In genomic region chr7:44685531-44686402, GRCm38 (mm10) we compare ENCODE assay signal across 12 mouse cellular contexts. TPM values are rescaled to one million over a fixed set of nuclear protein-coding genes. Genes with fewer than 3 reads are reported as not detected.
A peak's percentile ranks its signal among the peaks of the same experiment; 100 is the strongest.
DNase-seq lines count a peak whose midpoint lies in the region; ATAC-seq lines count a peak whose summit lies in the region.
"Had no signal": no experiment of that assay in that cellular context is flagged by ENCODE, and none has a peak within 500 bp of the region (broad histone marks: within the 10 kb centered on the region; RNA-seq: fewer than 3 reads in every experiment).

No protein-coding gene starts in this region.

- no peak overlapping the region for H3K4me2 ChIP-seq in forebrain, embryonic 16.5 days (ENCODE audit: low read length)
- H3K4me2 ChIP-seq: neural tube, embryonic 12.5 days had no signal

- H3K4me1 ChIP-seq in forebrain, embryonic 16.5 days (replicated peaks; ENCODE audit: control insufficient read depth, insufficient read depth, low read length) = no peaks in the 10 kb centered on the region; the same call in 1 of the 2 replicates
- H3K4me1 ChIP-seq: neural tube, embryonic 12.5 days had no signal

- H3K27ac ChIP-seq in forebrain, embryonic 16.5 days (ENCODE audit: low read length) = no peak overlapping the region
- H3K27ac ChIP-seq: neural tube, embryonic 12.5 days had no signal

- ATAC-seq in forebrain, embryonic 16.5 days = peak; percentile 74

- 39% methylated on average over 16 of the region's 17 CpGs for WGBS in forebrain, embryonic 16.5 days

- intact Hi-C loops in left cerebral cortex, postnatal 4 days (cut with DNase I) = no loop called here

- no peaks in the 10 kb centered on the region for H3K36me3 ChIP-seq in forebrain, embryonic 16.5 days (ENCODE audit: control insufficient read depth, insufficient read depth)
- H3K36me3 ChIP-seq: neural tube, embryonic 12.5 days had no signal

- no peaks in the 10 kb centered on the region for H3K27me3 ChIP-seq in forebrain, embryonic 16.5 days (replicated peaks; ENCODE audit: control insufficient read depth, insufficient read depth, low read length)
- H3K27me3 ChIP-seq: neural tube, embryonic 12.5 days had no signal

- H3K4me3 ChIP-seq in forebrain, embryonic 16.5 days (replicated peaks; ENCODE audit: low read length) = no peak overlapping the region
- H3K4me3 ChIP-seq: neural tube, embryonic 12.5 days had no signal

- peak; percentile 67 for DNase-seq in left cerebral cortex, postnatal 4 days
- no peak for DNase-seq in left cerebral cortex, adult 9 months (ENCODE audit: low spot score in 2 of 2)
- DNase-seq in lung, adult 18-20 months = peak; percentile 87 to 91
- peak; percentile 54 for DNase-seq in ovary, postnatal 36 days (ENCODE audit: low spot score)
- DNase-seq in spleen, postnatal 14 days (ENCODE audit: low spot score in 2 of 2) = no peak
- no peak for DNase-seq in thymus, postnatal 25 days
- DNase-seq: cerebellum, adult 11-12 months; kidney, postnatal 36 days had no signal

- H3K9ac ChIP-seq in forebrain, embryonic 16.5 days (replicated peaks; ENCODE audit: low read depth, low read length) = no peak overlapping the region; the same call in 1 of the 2 replicates
- H3K9ac ChIP-seq: neural tube, embryonic 12.5 days had no signal

- no peaks in the 10 kb centered on the region for H3K9me3 ChIP-seq in forebrain, embryonic 16.5 days (ENCODE audit: control insufficient read depth, low read length)

RNA-seq across cellular contexts. Expression of gene Myh14, which starts 15.1 kb away (rescaled TPM):
- 1 to 10 TPM; 3.0 to 5.7 TPM for total RNA-seq in left cerebral cortex, postnatal 4 days (2021)
- 1.6 and 1.7 TPM in 2 replicates for polyA plus RNA-seq in forebrain, embryonic 16.5 days (2015; fragmentation: Nextera tagmentation; extraction: Ambion mirVana)

RNA-seq across cellular contexts. Expression of gene Izumo2, which starts 22.8 kb away (rescaled TPM):
- total RNA-seq in left cerebral cortex, postnatal 4 days (2021) = not detected
- not detected in 2 replicates for polyA plus RNA-seq in forebrain, embryonic 16.5 days (2015; fragmentation: Nextera tagmentation; extraction: Ambion mirVana)
- polyA plus RNA-seq: limb, embryonic 14.5 days; neural tube, embryonic 12.5 days; thymus, postnatal 0 days had no signal

Comparison
In these comparisons a context has a peak if more than half of its experiments do, and no peak if none do; other contexts are left out.
1. DNase-seq: peak in left cerebral cortex, postnatal 4 days (single experiment), lung, adult 18-20 months (2 of 2) and ovary, postnatal 36 days (single experiment); none in left cerebral cortex, adult 9 months (0 of 2), spleen, postnatal 14 days (0 of 2) and thymus, postnatal 25 days (single experiment).